Mouse (Mus musculus) midbrain, embryonic 10.5 days (tissue): ENCODE measurements around the gene Ccdc58. TPM values are rescaled to one million over a fixed set of nuclear protein-coding genes. Genes with fewer than 3 reads are reported as not detected.
"Not testable (repeated sequence)": the region's sequence is repeated elsewhere in the genome, so short reads cannot be mapped to it uniquely, and the experiment has no call there.

Experiments used
- DNase-seq: peaks from one replicate; pipeline ENCODE4 v3.0.0-alpha.2; 2017; ENCODE audit warnings: low spot score
- H3K27ac ChIP-seq: fragments of 300-500 bp; sonication (generic); replicated peaks from 2 replicates; pipeline ENCODE4 v1.5.1; 2016; ENCODE audit warnings: mild to moderate bottlenecking
- H3K27me3 ChIP-seq: fragments of 300-500 bp; sonication (generic); 2 replicates; pipeline ENCODE4 v1.6.1; 2016; ENCODE audit warnings: low read depth, mild to moderate bottlenecking; ENCODE audit not compliant: poor library complexity, severe bottlenecking
- H3K36me3 ChIP-seq: fragments of 300-500 bp; sonication (generic); 2 replicates; pipeline ENCODE4 v1.6.1; 2016; ENCODE audit warnings: mild to moderate bottlenecking, moderate library complexity
- H3K4me1 ChIP-seq: fragments of 300-500 bp; sonication (generic); 2 replicates; pipeline ENCODE4 v1.6.1; 2016
- H3K4me3 ChIP-seq: fragments of 300-500 bp; sonication (generic); 2 replicates; pipeline ENCODE4 v1.5.1; 2016; ENCODE audit warnings: mild to moderate bottlenecking, moderate library complexity
- H3K9me3 ChIP-seq: fragments of 300-500 bp; sonication (generic); replicated peaks from 2 replicates; pipeline ENCODE4 v1.6.1; 2016; ENCODE audit warnings: mild to moderate bottlenecking
- WGBS: fragments of 180-500 bp; shearing (Covaris S2); methylation state at CpG from one replicate; pipeline ENCODE4 v1.1.7; 2016; 5-methylcytosine and 5-hydroxymethylcytosine counted together
- polyA plus RNA-seq: library from polyadenylated mRNA; unstranded; fragments of >200 nt; fragmentation: Nextera tagmentation; extraction: Ambion mirVana; gene quantifications from 2 replicates; pipeline ENCODE4 v1.2.1, GENCODE M21; 2016

Ccdc58 gene
- polyA plus RNA-seq, 1 experiment from 2014 or later = 103 TPM

DNA sequence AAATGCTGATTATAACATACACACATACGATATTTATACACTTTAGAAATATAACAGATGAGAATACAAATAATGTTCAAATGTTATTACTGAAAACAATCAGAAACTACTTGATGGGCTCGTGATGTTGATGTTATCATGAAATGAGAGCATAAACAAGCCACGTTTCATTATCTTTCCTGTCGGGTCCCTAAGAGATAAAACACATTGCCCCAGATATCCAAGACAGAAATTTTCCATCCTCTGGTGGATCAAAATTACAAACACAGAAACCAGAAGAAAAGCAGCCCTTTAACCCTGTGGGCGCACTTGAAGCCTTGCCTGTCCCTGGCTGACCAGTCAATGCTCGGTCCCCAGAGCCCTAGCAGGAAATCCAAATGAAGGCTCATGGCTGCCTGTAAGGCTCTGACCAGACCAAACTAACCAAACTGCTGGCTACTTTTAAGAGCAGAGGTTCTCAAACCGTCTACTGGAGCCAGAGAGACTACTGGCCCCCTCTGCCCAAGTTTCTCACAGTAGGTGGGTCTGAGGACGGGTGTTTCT, 13.5 kb upstream of the Ccdc58 start:
- Histone ChIP-seq H3K4me1 (no peaks in the 10 kb centered on the region), H3K9me3 (no peaks in the 10 kb centered on the region), H3K36me3 (peaks cover 38% of the 10 kb centered on the region), H3K4me3 (no peak overlapping the region), H3K27ac (0 out of 2 replicates have a peak overlapping the region, but pooled peaks have one; percentile 23), H3K27me3 (no peaks in the 10 kb centered on the region)
- no peak for DNase-seq
- 92% methylated on average over 8 of the region's 8 CpGs for WGBS

DNA sequence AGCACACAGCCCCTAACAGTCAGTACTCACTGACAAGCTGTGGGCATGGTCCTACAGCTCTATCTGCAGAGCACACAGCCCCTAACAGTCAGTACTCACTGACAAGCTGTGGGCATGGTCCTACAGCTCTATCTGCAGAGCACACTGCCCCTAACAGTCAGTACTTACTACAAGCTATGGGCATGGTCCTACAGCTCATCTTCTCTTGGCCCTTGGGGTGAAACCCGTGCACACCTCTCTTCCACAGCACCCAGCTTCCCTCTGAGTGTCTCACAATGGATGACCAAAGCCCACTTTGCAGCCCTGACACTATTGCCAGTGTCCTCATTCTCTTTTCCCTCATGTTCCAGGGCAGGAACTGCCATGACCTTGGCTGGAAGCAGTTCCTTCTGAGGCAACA, 9.0 kb upstream of the Ccdc58 start:
- H3K27me3 ChIP-seq, DNase-seq, H3K4me3 ChIP-seq, H3K27ac ChIP-seq, H3K9me3 ChIP-seq, H3K4me1 ChIP-seq: not testable (repeated sequence)
- H3K36me3 ChIP-seq = peaks cover 11% of the 10 kb centered on the region
- WGBS = 91% methylated on average over 1 of the region's 1 CpGs

DNA sequence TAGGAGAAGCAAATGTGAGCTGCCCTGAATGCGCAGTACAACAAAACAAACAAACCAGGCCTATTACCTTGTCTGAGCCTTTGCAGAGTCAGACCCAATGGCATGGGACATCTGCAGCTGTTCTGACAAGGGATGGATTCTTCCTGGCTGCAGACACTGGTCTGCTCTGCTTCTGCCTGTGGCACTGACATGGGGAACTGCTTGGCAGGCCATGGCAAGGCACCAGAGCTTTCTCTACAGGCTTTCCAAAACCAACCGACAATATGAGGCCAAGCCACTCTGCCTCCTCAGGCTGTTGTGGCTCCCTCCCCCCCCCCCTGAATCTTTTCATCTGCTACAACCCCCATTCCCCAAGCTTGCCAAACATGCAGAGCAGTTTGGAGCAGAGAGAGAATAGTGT, 8.2 kb upstream of the Ccdc58 start:
- Histone ChIP-seq H3K27me3 (no peaks in the 10 kb centered on the region), H3K4me3 (no peak overlapping the region), H3K27ac (no peak overlapping the region), H3K36me3 (peaks cover 16% of the 10 kb centered on the region), H3K4me1 (peaks cover under 1% of the 10 kb centered on the region), H3K9me3 (no peaks in the 10 kb centered on the region)
- WGBS = 79% methylated on average over 2 of the region's 2 CpGs
- no peak for DNase-seq

DNA sequence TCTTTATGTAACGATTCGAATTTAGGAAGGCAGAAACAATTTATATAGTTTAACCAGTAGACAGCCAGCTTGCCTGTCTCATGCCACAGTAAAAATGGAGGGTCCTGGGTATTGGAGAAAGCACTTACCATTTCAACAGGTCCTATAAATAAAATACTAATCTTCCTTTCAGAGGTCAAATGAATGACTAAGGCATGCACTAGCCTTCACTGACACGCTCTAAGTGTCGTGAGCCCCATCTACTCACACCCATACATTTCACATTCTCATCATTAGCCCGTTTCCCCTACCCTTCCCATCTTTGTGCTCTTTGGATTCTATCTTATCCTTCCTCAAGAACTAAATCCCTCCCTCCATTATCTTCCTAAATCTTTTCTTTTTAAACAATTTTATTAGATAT, 6.6 kb upstream of the Ccdc58 start:
- Histone ChIP-seq H3K27me3 (no peaks in the 10 kb centered on the region), H3K4me1 (peaks cover 17% of the 10 kb centered on the region), H3K27ac (no peak overlapping the region), H3K9me3 (no peaks in the 10 kb centered on the region), H3K36me3 (peaks cover 22% of the 10 kb centered on the region), H3K4me3 (no peak overlapping the region)
- WGBS = 89% methylated on average over 5 of the region's 5 CpGs
- DNase-seq = no peak

DNA sequence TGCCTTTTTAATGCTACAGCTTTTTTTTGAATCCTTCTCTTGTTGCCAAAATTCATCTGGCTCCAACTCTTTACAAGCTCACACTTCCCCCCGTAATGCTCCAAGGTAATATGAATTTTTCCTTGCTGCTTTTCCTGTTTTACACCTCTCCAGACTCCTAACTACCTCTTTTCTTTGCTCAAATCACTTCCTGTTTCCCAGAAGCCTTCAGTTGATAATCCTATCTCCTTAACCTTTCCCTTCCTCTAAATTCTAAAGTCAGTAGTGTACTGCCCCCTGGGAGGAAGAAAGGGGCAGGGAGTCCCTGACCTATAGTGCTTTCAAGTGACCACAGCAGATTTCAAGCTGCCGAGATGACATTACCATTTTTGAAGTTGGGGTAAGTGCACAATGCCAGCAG, 3.8 kb upstream of the Ccdc58 start:
- DNase-seq = no peak
- Histone ChIP-seq H3K4me3 (no peak overlapping the region), H3K36me3 (peaks cover 19% of the 10 kb centered on the region), H3K4me1 (peaks cover 26% of the 10 kb centered on the region), H3K27me3 (no peaks in the 10 kb centered on the region), H3K27ac (no peak overlapping the region), H3K9me3 (no peaks in the 10 kb centered on the region)
- 69% methylated on average over 2 of the region's 2 CpGs for WGBS

DNA sequence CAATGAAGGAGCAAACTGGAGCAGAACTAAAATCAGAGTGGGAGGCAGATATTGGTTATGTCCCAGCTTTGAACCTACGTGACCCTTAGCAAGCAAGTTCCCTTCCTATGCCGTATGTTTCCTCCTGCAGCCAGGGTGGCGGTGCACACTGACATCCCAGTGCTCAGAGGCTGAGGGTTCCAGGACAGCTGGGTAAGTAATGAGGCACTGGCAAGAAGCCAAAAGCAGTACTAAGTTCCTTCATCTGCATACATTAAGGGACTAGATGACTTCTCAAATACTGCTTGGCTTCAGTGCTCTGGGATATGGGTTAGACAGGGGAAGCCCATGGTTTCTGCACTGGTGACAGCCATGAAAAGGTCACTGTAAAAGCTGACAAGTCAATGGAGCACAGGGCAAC, 3.1 kb upstream of the Ccdc58 start:
- H3K27ac ChIP-seq = no peak overlapping the region
- H3K4me3 ChIP-seq = no peak overlapping the region
- no peak for DNase-seq
- 90% methylated on average over 3 of the region's 3 CpGs for WGBS
- H3K4me1 ChIP-seq = peaks cover 29% of the 10 kb centered on the region
- peaks cover 19% of the 10 kb centered on the region for H3K36me3 ChIP-seq
- H3K27me3 ChIP-seq = no peaks in the 10 kb centered on the region
- H3K9me3 ChIP-seq = no peaks in the 10 kb centered on the region

DNA sequence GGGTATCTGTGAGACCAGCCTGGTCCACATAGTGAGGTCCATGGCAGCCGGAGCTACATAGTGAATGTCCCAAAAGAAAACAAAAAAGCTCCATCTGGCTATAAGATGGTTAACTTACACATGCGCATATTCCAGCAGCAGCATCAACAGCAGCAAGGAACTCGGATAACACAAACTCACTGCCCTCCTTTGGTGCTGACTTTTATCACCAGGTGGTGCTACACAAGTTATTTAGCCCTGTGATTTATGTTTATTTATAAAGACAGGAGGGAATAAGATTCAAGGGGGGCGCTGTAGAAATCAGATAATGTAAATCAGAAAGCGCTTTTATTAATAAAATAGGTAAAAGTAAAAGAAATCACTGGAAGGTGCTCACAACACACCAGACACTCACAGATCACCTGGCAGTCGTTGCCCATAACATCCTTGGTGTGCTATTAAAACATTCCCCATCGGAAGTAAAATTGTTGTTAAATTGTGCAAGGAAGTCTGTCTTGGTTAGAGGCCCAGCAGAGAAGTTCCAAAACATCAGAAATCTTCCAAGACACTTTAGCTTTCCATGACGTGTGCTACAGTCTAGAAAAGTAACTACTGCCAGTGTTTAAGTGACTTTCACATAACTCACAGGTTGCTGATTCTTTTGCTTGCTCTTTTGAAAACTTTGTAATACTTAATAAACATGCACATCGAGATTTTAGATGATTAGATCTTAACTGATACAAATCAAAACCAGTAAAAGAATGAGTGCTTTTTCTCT, 1.5 kb upstream of the Ccdc58 start:
- Histone ChIP-seq H3K4me3 (peak overlapping the region; percentile 82), H3K4me1 (peaks cover 29% of the 10 kb centered on the region), H3K36me3 (peaks cover 19% of the 10 kb centered on the region), H3K27me3 (no peaks in the 10 kb centered on the region), H3K27ac (peak overlapping the region; percentile 99), H3K9me3 (no peaks in the 10 kb centered on the region)
- no peak for DNase-seq
- WGBS = 56% methylated on average over 9 of the region's 9 CpGs

DNA sequence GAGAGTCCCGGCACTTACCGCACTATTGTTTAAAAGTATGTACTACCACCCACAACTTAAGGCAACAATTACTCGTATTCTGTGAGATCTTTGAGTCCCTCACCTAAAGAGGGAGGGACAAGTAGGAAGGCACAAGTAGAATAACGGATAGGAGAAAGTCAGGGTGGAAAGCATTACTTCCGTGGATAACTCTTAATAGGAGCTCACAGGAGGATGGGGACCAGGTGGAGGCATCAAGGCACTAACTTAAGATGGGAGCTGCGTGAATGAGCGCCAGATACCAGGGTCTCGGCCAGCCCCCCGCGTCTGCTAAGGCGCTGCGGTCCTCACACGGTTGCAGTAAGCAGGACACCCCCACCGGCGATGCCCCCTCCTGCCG, 425 bp upstream of the Ccdc58 start:
- DNase-seq = no peak
- peak overlapping the region; percentile 82 for H3K4me3 ChIP-seq
- peaks cover 29% of the 10 kb centered on the region for H3K4me1 ChIP-seq
- WGBS = 0% methylated on average over 16 of the region's 16 CpGs
- H3K36me3 ChIP-seq = peaks cover 19% of the 10 kb centered on the region
- H3K27ac ChIP-seq = peak overlapping the region; percentile 99
- no peaks in the 10 kb centered on the region for H3K9me3 ChIP-seq
- H3K27me3 ChIP-seq = no peaks in the 10 kb centered on the region

DNA sequence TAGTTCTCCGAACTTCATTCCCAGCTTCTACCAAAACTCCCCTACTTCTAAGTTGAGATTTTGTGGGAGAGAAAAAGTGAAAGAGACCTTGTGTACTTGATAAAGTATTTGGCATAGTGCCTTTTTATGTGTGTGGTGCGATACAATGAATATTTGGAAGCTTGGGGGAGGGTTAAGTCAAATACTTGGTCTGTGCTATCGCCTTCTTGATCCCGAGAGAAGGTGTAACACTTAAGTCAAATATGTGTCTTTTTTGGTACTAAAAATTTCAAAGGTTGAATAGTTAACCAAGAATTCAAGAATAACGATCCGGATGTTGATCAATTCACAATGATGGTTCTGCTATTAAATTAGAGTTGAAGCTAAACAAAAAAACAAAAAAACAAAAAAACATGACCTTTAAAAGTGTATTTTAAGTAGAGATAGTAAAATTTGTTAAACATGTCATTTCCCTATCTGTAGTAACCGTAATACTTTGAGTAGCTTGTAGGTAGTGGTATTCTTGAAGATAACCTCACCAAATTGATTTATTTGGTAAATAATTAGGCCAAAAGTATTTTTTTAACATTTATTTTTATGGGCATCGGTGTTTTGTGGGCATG, 1.0 kb downstream of the Ccdc58 start:
- H3K4me1 ChIP-seq = peaks cover 29% of the 10 kb centered on the region
- WGBS = 32% methylated on average over 8 of the region's 8 CpGs
- H3K36me3 ChIP-seq = peaks cover 11% of the 10 kb centered on the region; the same call in 1 of the 2 replicates
- H3K9me3 ChIP-seq = no peaks in the 10 kb centered on the region
- peak overlapping the region; percentile 82 for H3K4me3 ChIP-seq
- no peak for DNase-seq
- H3K27me3 ChIP-seq = no peaks in the 10 kb centered on the region
- peak overlapping the region; percentile 99 for H3K27ac ChIP-seq

DNA sequence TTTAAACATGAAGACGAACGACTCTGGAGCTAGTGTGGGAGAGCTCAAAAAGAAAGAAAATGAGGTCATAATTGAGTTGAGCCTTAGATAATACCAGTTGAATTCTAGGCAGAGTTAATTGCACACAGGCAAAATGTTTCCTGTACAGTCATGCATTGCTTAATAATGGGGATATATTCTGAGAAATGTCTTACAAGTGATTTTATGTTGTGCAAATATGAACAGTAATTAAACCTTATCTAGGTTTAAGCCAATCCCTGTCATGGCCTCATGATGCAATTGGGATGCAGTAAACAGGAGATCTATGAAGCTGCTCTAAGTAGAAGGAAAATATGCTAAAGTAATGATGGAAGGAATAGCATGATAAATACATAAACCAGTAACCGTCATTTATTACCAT, 3.3 kb downstream of the Ccdc58 start:
- H3K27ac ChIP-seq = no peak overlapping the region
- peaks cover 5% of the 10 kb centered on the region for H3K36me3 ChIP-seq
- H3K27me3 ChIP-seq = no peaks in the 10 kb centered on the region
- no peak overlapping the region for H3K4me3 ChIP-seq
- no peak for DNase-seq
- peaks cover 14% of the 10 kb centered on the region for H3K4me1 ChIP-seq
- no peaks in the 10 kb centered on the region for H3K9me3 ChIP-seq
- 91% methylated on average over 3 of the region's 3 CpGs for WGBS

DNA sequence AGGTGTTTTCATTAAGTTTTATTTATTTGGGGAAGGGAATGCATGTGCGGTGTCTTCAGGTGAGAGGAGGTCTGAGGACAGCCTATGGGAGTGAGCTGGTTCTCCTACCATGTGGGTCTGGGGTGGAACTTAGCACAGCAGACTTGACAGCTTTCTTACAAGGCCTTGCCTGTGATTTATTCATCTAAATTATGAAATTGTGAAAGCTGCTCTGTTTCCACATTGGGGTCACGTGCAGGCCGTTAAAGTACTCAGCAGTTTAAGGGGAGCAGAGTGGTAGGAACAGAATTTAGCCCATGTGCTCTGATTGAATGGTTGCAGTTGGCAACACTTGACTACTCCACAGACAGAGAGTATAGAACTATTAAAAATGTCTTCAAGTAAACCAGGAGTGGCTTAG, 8.4 kb downstream of the Ccdc58 start:
- Histone ChIP-seq H3K27me3 (no peaks in the 10 kb centered on the region), H3K36me3 (peaks cover 33% of the 10 kb centered on the region), H3K4me3 (no peak overlapping the region), H3K4me1 (no peaks in the 10 kb centered on the region), H3K9me3 (no peaks in the 10 kb centered on the region), H3K27ac (no peak overlapping the region)
- no peak for DNase-seq
- WGBS = 96% methylated on average over 3 of the region's 3 CpGs

DNA sequence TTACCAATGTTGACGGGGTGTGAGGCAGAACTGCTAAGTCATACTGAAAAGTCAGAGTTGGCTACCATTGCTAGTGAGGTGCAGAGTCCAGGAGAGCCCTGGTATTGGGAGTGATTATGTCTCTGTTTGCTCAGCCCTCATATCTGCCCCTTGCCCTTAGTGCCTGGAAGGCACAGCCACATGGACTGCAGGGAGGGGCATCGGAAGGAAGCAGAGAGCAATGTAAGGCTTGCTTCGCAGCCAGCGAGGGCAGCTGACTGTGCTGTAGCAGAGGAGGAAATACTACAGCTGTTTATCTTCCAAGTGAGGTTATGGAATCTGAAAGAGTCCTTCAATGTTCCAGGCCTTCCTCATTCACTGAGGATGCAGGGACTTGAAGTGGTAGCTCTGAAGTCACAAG, 16.4 kb downstream of the Ccdc58 start:
- Histone ChIP-seq H3K36me3 (peaks cover 98% of the 10 kb centered on the region), H3K27ac (no peak overlapping the region), H3K4me1 (no peaks in the 10 kb centered on the region), H3K4me3 (no peak overlapping the region), H3K27me3 (no peaks in the 10 kb centered on the region), H3K9me3 (no peaks in the 10 kb centered on the region)
- WGBS = 85% methylated on average over 4 of the region's 4 CpGs
- DNase-seq = no peak

DNA sequence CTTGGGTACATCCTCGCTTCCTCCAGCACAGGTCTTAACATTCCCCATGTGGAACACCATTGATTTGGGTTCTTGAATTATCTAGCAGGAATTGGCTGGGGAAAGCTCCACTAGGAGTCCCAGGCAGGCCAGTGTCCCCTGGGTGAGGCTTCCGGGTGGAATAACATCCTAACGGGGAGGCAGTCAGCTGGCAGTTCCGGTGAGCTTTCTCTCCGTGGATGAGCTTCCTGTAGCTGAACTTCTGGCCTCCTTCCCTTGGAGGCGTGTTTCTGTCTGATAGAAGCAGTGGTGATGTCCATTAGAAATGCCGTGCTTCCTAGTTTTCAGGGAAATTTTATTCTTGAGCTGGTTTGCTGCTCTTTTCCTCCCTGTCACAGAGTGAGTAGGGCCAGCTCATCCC, 17.6 kb downstream of the Ccdc58 start:
- Histone ChIP-seq H3K27ac (no peak overlapping the region), H3K36me3 (peaks cover 86% of the 10 kb centered on the region), H3K4me3 (no peak overlapping the region), H3K27me3 (no peaks in the 10 kb centered on the region), H3K4me1 (no peaks in the 10 kb centered on the region), H3K9me3 (no peaks in the 10 kb centered on the region)
- no peak for DNase-seq
- 80% methylated on average over 7 of the region's 7 CpGs for WGBS
